Mouse (Mus musculus) CH12.LX (cell line): ENCODE data around the gene C130032M10Rik.

Experiments used
- BHLHE40 ChIP-seq: IDR thresholded peaks from 2 replicates; pipeline ENCODE4 v1.6.1; 2011; ENCODE audit warnings: mild to moderate bottlenecking, low read depth, low read length, improper control_type of control experiment
- CTCF ChIP-seq, 2 experiments: IDR thresholded peaks in 1 of 2; conservative IDR thresholded peaks in 1 of 2; 2 replicates each; pipeline ENCODE4 v1.5.1; 2011 to 2012; ENCODE audit warnings: low read depth in 2 of 2, low read length in 2 of 2, improper control_type of control experiment in 1 of 2, inconsistent platforms in 1 of 2, mild to moderate bottlenecking in 1 of 2, moderate library complexity in 1 of 2
- HCFC1 ChIP-seq: IDR thresholded peaks from 2 replicates; pipeline ENCODE4 v1.6.1; 2012; ENCODE audit warnings: low read depth, mild to moderate bottlenecking, inconsistent platforms, low read length, improper control_type of control experiment
- MAFK ChIP-seq: IDR thresholded peaks from 2 replicates; pipeline ENCODE4 v1.6.1; 2011; ENCODE audit warnings: low read length, improper control_type of control experiment; ENCODE audit not compliant: insufficient replicate concordance
- MAX ChIP-seq: IDR thresholded peaks from 2 replicates; pipeline ENCODE4 v1.6.1; 2011; ENCODE audit warnings: low read length, improper control_type of control experiment
- MEF2A ChIP-seq: IDR thresholded peaks from 2 replicates; pipeline ENCODE4 v1.6.1; 2014; ENCODE audit warnings: low read depth, mild to moderate bottlenecking, inconsistent platforms, low read length, improper control_type of control experiment, borderline replicate concordance
- NRF1 ChIP-seq: IDR thresholded peaks from 2 replicates; pipeline ENCODE4 v1.6.1; 2014; ENCODE audit warnings: low read depth, mild to moderate bottlenecking, inconsistent platforms, low read length, improper control_type of control experiment, moderate library complexity
- PAX5 ChIP-seq: IDR thresholded peaks from 2 replicates; pipeline ENCODE4 v1.6.1; 2012; ENCODE audit warnings: low read length, inconsistent platforms, mixed read lengths
- POLR2A ChIP-seq: IDR thresholded peaks from 2 replicates; pipeline ENCODE4 v1.6.1; 2011; ENCODE audit warnings: low read depth, mild to moderate bottlenecking, improper control_type of control experiment, low read length
- POLR2AphosphoS2 ChIP-seq: IDR thresholded peaks from 2 replicates; pipeline ENCODE4 v1.6.1; 2011; ENCODE audit warnings: low read depth, low read length, improper control_type of control experiment
- SMC3 ChIP-seq: IDR thresholded peaks from 2 replicates; pipeline ENCODE4 v1.6.1; 2011; ENCODE audit warnings: low read depth, low read length, improper control_type of control experiment
- USF1 ChIP-seq: IDR thresholded peaks from 2 replicates; pipeline ENCODE4 v1.6.1; 2014; ENCODE audit warnings: low read depth, mild to moderate bottlenecking, inconsistent platforms, low read length, improper control_type of control experiment
- ZC3H11A ChIP-seq: IDR thresholded peaks from 2 replicates; pipeline ENCODE4 v1.6.1; 2012; ENCODE audit warnings: low read depth, mild to moderate bottlenecking, inconsistent platforms, low read length, improper control_type of control experiment
- ZNF384 ChIP-seq: IDR thresholded peaks from 2 replicates; pipeline ENCODE4 v1.6.1; 2012; ENCODE audit warnings: low read depth, low read length, improper control_type of control experiment, inconsistent platforms

- no peak for TF ChIP-seq MAX
- TF ChIP-seq POLR2AphosphoS2, result no peak
- no peak for TF ChIP-seq CTCF (conservative IDR thresholded peaks at IDR 0.05 in 1 of 2, IDR thresholded peaks at IDR 0.05 in 1 of 2; ENCODE audit: low read depth in 2 of 2, low read length in 2 of 2)
- no peak for TF ChIP-seq SMC3
- TF ChIP-seq NRF1, result no peak
- TF ChIP-seq ZNF384, result no peak
- TF ChIP-seq USF1, result no peak
- no peak for TF ChIP-seq MEF2A
- TF ChIP-seq PAX5, result no peak
- no peak for TF ChIP-seq POLR2A
- no peak for TF ChIP-seq HCFC1
- TF ChIP-seq ZC3H11A, result no peak
- TF ChIP-seq BHLHE40, result no peak
- no peak for TF ChIP-seq MAFK
Measured at GRCm38 (mm10) chr9:114504816-114505215, 10.7 kb upstream of the C130032M10Rik start, which contains the start of gene Ccr4.
